In the genomic region with DNA sequence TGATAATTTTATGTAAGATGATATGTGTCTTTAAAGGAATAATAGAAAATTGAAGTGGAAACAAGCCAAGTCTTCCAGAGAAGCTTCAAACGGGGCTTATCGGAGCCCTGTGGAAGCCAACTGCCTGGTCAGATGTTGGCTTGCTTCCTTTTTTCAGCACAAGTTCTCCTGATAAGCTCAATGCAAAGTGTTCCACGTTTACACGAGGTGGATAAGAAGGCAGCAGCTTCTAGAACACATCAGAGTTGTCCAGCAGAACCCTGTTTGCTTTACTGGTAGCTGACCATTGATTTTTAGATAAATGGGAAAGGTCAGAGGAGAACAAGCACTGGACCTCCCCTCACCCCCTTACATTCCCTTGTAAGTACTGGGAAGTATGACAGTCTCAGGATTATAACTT, we compare ENCODE assay signal across 21 mouse cellular contexts. TPM values are rescaled to one million over a fixed set of nuclear protein-coding genes. Genes with fewer than 3 reads are reported as not detected.
DNase-seq lines count a peak whose midpoint lies in the region; ATAC-seq and TF ChIP-seq lines count a peak whose summit lies in the region.
"Had no signal": no experiment of that assay in that cellular context is flagged by ENCODE, and none has a peak within 500 bp of the region (broad histone marks: within the 10 kb centered on the region; RNA-seq: fewer than 3 reads in every experiment).

No protein-coding gene starts in this region.

- peaks cover 8% of the 10 kb centered on the region; the same call in 1 of the 2 replicates for H3K4me1 ChIP-seq in lung, embryonic 14.5 days (ENCODE audit: insufficient read depth)
- no peaks in the 10 kb centered on the region for H3K4me1 ChIP-seq in intestine, embryonic 16.5 days (ENCODE audit: control insufficient read depth, insufficient read depth, low read length)
- H3K4me1 ChIP-seq in liver, embryonic 15.5 days (replicated peaks), result peaks cover 68% of the 10 kb centered on the region
- H3K4me1 ChIP-seq in stomach, embryonic 16.5 days (ENCODE audit: control insufficient read depth, insufficient read depth, low read length), result peaks cover 7% of the 10 kb centered on the region; the same call in 1 of the 2 replicates
- H3K4me1 ChIP-seq: limb, embryonic 15.5 days had no signal

- H3K27ac ChIP-seq in lung, embryonic 14.5 days (ENCODE audit: low read depth), result 0 out of 2 replicates have a peak overlapping the region, but pooled peaks have one; percentile 22
- H3K27ac ChIP-seq in intestine, embryonic 16.5 days (ENCODE audit: low read length), result 0 out of 2 replicates have a peak overlapping the region, but pooled peaks have one; percentile 3
- peak overlapping the region; percentile 49; the same call in 1 of the 2 replicates for H3K27ac ChIP-seq in liver, embryonic 15.5 days (replicated peaks)
- H3K27ac ChIP-seq in stomach, embryonic 16.5 days (ENCODE audit: low read length), result peak overlapping the region; percentile 69
- H3K27ac ChIP-seq: hindbrain, embryonic 14.5 days; limb, embryonic 15.5 days had no signal

- no peaks in the 10 kb centered on the region for H3K36me3 ChIP-seq in lung, embryonic 14.5 days (ENCODE audit: insufficient read depth)
- no peaks in the 10 kb centered on the region for H3K36me3 ChIP-seq in intestine, embryonic 16.5 days (ENCODE audit: control insufficient read depth, insufficient read depth, low read length)
- H3K36me3 ChIP-seq in liver, embryonic 15.5 days (replicated peaks), result no peaks in the 10 kb centered on the region
- no peaks in the 10 kb centered on the region for H3K36me3 ChIP-seq in stomach, embryonic 16.5 days (ENCODE audit: control insufficient read depth, insufficient read depth, low read length)
- H3K36me3 ChIP-seq: limb, embryonic 15.5 days had no signal

- no peaks in the 10 kb centered on the region for H3K27me3 ChIP-seq in lung, embryonic 14.5 days (ENCODE audit: insufficient read depth, low read length)
- no peaks in the 10 kb centered on the region for H3K27me3 ChIP-seq in intestine, embryonic 16.5 days (replicated peaks; ENCODE audit: control insufficient read depth, insufficient read depth, low read length)
- no peaks in the 10 kb centered on the region for H3K27me3 ChIP-seq in liver, embryonic 15.5 days
- H3K27me3 ChIP-seq in stomach, embryonic 16.5 days (ENCODE audit: control insufficient read depth, insufficient read depth, low read length), result no peaks in the 10 kb centered on the region

- peak; percentile 52 for DNase-seq in lung, embryonic 14.5 days
- no peak for DNase-seq in lung, postnatal 25 days (ENCODE audit: low spot score)
- no peak for DNase-seq in cerebellum, postnatal 10 days
- no peak for DNase-seq in gastrocnemius, adult 18-20 months (ENCODE audit: low spot score)
- DNase-seq: cerebellum, postnatal 14 days; forebrain, postnatal 0 days; gastrocnemius, postnatal 25 days; kidney, adult 11 months; kidney, postnatal 36 days; layer of hippocampus, adult 9-11 months; lung, postnatal 4 days; midbrain, embryonic 14.5 days; right cerebral cortex, adult 18-20 months; thymus, postnatal 25 days had no signal

- no peak overlapping the region for H3K9ac ChIP-seq in lung, embryonic 14.5 days
- H3K9ac ChIP-seq in intestine, embryonic 16.5 days (ENCODE audit: low read depth, low read length), result no peak overlapping the region
- no peak overlapping the region for H3K9ac ChIP-seq in liver, embryonic 15.5 days
- H3K9ac ChIP-seq in stomach, embryonic 16.5 days (ENCODE audit: low read length), result no peak overlapping the region
- H3K9ac ChIP-seq: forebrain, postnatal 0 days; hindbrain, embryonic 14.5 days; limb, embryonic 15.5 days had no signal

- ATAC-seq in lung, embryonic 14.5 days (ENCODE audit: insufficient read depth), result no peak
- ATAC-seq in intestine, embryonic 16.5 days, result peak; percentile 66
- ATAC-seq in liver, embryonic 15.5 days (ENCODE audit: insufficient read depth), result peak; percentile 64
- ATAC-seq in stomach, embryonic 16.5 days (ENCODE audit: insufficient read depth, low FRiP score), result peak; percentile 84
- ATAC-seq: forebrain, postnatal 0 days had no signal

- 31% methylated on average over 4 of the region's 4 CpGs for WGBS in lung, embryonic 14.5 days
- 57% methylated on average over 4 of the region's 4 CpGs for WGBS in intestine, embryonic 16.5 days
- 3% methylated on average over 4 of the region's 4 CpGs for WGBS in liver, embryonic 15.5 days (ENCODE audit: insufficient replicate concordance)
- 43% methylated on average over 4 of the region's 4 CpGs for WGBS in stomach, embryonic 16.5 days

- TF ChIP-seq CTCF in lung, embryonic 14.5 days (IDR thresholded peaks at IDR 0.05; ENCODE audit: low read depth), result no peak

- H3K4me3 ChIP-seq in lung, embryonic 14.5 days (ENCODE audit: low read depth, low read length), result no peak overlapping the region
- H3K4me3 ChIP-seq in intestine, embryonic 16.5 days (ENCODE audit: low read length), result no peak overlapping the region
- H3K4me3 ChIP-seq in liver, embryonic 15.5 days (replicated peaks), result no peak overlapping the region
- H3K4me3 ChIP-seq in stomach, embryonic 16.5 days (replicated peaks; ENCODE audit: low read length), result no peak overlapping the region
- H3K4me3 ChIP-seq: limb, embryonic 15.5 days had no signal

- no peak overlapping the region for H3K4me2 ChIP-seq in lung, embryonic 14.5 days
- no peak overlapping the region for H3K4me2 ChIP-seq in intestine, embryonic 16.5 days (ENCODE audit: low read depth, low read length)
- peak overlapping the region; percentile 21; the same call in 1 of the 2 replicates for H3K4me2 ChIP-seq in liver, embryonic 15.5 days
- no peak overlapping the region for H3K4me2 ChIP-seq in stomach, embryonic 16.5 days (ENCODE audit: low read depth, low read length)
- H3K4me2 ChIP-seq: hindbrain, embryonic 14.5 days; limb, embryonic 15.5 days had no signal

- H3K9me3 ChIP-seq in lung, embryonic 14.5 days (ENCODE audit: low read depth, low read length), result no peaks in the 10 kb centered on the region
- H3K9me3 ChIP-seq in intestine, embryonic 16.5 days (ENCODE audit: control insufficient read depth, low read length), result no peaks in the 10 kb centered on the region
- H3K9me3 ChIP-seq in liver, embryonic 15.5 days (replicated peaks), result no peaks in the 10 kb centered on the region
- no peaks in the 10 kb centered on the region for H3K9me3 ChIP-seq in stomach, embryonic 16.5 days (replicated peaks; ENCODE audit: control insufficient read depth, low read length)
- H3K9me3 ChIP-seq: limb, embryonic 15.5 days had no signal

RNA-seq across cellular contexts. Expression of a gene that starts 9.3 kb away (rescaled TPM):
- 1.9 and 2.1 TPM in 2 replicates for polyA plus RNA-seq in lung, embryonic 14.5 days (2014; fragmentation: Nextera tagmentation; extraction: Ambion mirVana)
- polyA plus RNA-seq in intestine, embryonic 16.5 days (2015; fragmentation: Nextera tagmentation; extraction: Ambion mirVana), result 10.4 and 11.0 TPM in 2 replicates
- polyA plus RNA-seq in liver, embryonic 15.5 days (2015; fragmentation: Nextera tagmentation; extraction: Ambion mirVana), result 2.2 and 2.8 TPM in 2 replicates
- 11.4 and 12.9 TPM in 2 replicates for polyA plus RNA-seq in stomach, embryonic 16.5 days (2015; fragmentation: Nextera tagmentation; extraction: Ambion mirVana)
- total RNA-seq in gastrocnemius, adult 18-20 months (2021), result under 1 TPM in 1 of 2 experiments, not detected in 1; 0.09 TPM
- total RNA-seq: gastrocnemius, postnatal 25 days; left cerebral cortex, postnatal 14 days; neutrophil, adult 5-6 weeks had no signal
- polyA plus RNA-seq: forebrain, postnatal 0 days; hindbrain, embryonic 14.5 days had no signal

Comparison
In these comparisons a context has a peak if more than half of its experiments do, and no peak if none do; other contexts are left out.
1. H3K27ac ChIP-seq: peak in every context shown above with its lines; median percentile 69 in stomach, embryonic 16.5 days; 49 in liver, embryonic 15.5 days; 22 in lung, embryonic 14.5 days; 3 in intestine, embryonic 16.5 days.